Mouse (Mus musculus) testis, adult 2 months (tissue): ENCODE data around the gene Rb1. TPM values are rescaled to one million over a fixed set of nuclear protein-coding genes. Genes with fewer than 3 reads are reported as not detected.
A peak's percentile ranks its signal among the peaks of the same experiment; 100 is the strongest.

ENCODE experiments used
- H3K27ac ChIP-seq: fragments of 200-500 bp; 2 replicates; pipeline ENCODE4 v1.5.1; 2012; ENCODE audit warnings: low read depth, low read length; ENCODE audit not compliant: control insufficient read depth, insufficient read depth
- H3K27me3 ChIP-seq: fragments of 200-500 bp; 2 replicates; pipeline ENCODE4 v1.6.1; 2012; ENCODE audit warnings: mild to moderate bottlenecking, low read length, moderate library complexity; ENCODE audit not compliant: control insufficient read depth, insufficient read depth
- H3K36me3 ChIP-seq: fragments of 200-500 bp; 2 replicates; pipeline ENCODE4 v1.6.1; 2012; ENCODE audit warnings: mild to moderate bottlenecking, low read length; ENCODE audit not compliant: control insufficient read depth, insufficient read depth
- H3K4me1 ChIP-seq: fragments of 200-500 bp; 2 replicates; pipeline ENCODE4 v1.6.1; 2012; ENCODE audit warnings: low read length; ENCODE audit not compliant: control insufficient read depth, insufficient read depth
- H3K4me3 ChIP-seq: fragments of 200-500 bp; 2 replicates; pipeline ENCODE4 v1.5.1; 2012; ENCODE audit warnings: low read depth, mild to moderate bottlenecking, low read length, moderate library complexity, mixed read lengths; ENCODE audit not compliant: control insufficient read depth
- CTCF ChIP-seq: fragments of 200-500 bp; IDR thresholded peaks from 2 replicates; pipeline ENCODE4 v1.5.1; 2012; ENCODE audit warnings: low read depth, mild to moderate bottlenecking, inconsistent platforms, low read length, moderate library complexity; ENCODE audit not compliant: control insufficient read depth, insufficient read depth, insufficient replicate concordance
- POLR2A ChIP-seq: fragments of 200-500 bp; IDR thresholded peaks from 2 replicates; pipeline ENCODE4 v1.6.1; 2012; ENCODE audit warnings: low read depth, mild to moderate bottlenecking, inconsistent platforms, low read length, moderate library complexity; ENCODE audit not compliant: control insufficient read depth
- polyA plus RNA-seq: library from polyadenylated mRNA; depleted of rRNA; stranded (reverse); fragments of >200 nt; gene quantifications from 2 replicates; pipeline ENCODE4 v1.2.3, GENCODE M21; 2012

The Rb1 gene
- polyA plus RNA-seq, 1 experiment: 6.4 TPM

DNA sequence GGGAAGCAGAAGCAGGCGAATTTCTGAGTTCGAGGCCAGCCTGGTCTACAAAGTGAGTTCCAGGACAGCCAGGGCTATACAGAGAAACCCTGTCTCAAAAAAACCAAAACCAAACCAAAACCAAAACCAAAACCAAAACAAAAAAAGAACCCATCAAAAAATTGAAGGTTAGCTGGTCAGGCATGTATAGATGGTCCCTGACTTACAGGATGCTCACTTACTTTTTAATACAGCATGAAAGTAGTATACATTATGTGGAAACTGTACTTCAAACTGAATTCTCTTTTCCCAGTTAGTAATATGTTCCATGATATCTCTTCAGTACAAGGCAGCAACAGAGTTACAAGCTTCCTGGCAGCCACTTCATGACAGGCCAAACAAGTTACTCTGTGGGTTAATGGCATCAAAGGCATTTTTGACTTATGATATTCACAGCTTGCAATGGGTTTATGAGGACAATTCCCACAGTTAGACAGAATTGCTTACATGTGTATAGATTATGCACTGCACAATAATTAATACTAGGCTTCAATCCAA, 81.5 kb downstream of the Rb1 start:
- Histone ChIP-seq H3K27ac (no peak overlapping the region), H3K4me1 (no peaks in the 10 kb centered on the region), H3K27me3 (no peaks in the 10 kb centered on the region), H3K36me3 (no peaks in the 10 kb centered on the region), H3K4me3 (no peak overlapping the region)
- no peak for TF ChIP-seq CTCF
- no peak for TF ChIP-seq POLR2A

DNA sequence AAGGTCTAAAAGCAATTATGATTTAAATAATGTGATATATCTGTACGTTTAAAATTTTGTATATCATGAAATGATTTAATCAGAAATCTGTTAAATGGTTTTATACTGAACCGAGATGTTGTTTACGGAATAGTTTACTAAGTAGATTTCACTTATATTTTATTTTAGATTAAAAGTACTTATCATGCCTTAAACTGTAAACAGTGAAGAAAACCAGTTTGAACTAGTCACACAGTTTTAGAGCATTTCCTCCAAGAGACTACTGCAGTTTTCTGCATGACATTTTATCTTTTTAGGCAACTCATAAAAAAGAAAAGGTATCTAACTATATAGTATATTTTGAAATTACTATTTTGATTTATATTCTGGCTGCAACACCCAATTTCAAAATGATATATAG, 85.8 kb downstream of the Rb1 start:
- TF ChIP-seq CTCF: no peak
- no peak for TF ChIP-seq POLR2A
- no peaks in the 10 kb centered on the region for H3K27me3 ChIP-seq
- no peaks in the 10 kb centered on the region for H3K4me1 ChIP-seq
- H3K36me3 ChIP-seq: no peaks in the 10 kb centered on the region
- H3K4me3 ChIP-seq: no peak overlapping the region
- H3K27ac ChIP-seq: no peak overlapping the region

DNA sequence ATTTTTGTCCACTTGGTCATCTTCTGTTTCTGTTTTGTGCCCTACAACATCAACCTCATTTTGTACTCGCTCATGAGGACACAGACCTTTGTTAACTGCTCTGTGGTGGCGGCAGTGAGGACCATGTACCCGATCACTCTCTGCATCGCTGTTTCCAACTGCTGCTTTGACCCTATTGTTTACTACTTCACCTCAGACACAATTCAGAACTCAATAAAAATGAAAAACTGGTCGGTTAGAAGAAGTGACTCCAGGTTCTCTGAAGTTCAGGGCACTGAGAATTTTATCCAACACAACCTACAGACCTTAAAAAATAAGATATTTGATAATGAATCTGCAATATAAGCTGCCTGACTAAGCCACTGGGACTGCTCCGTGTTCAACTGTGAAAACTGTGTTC, 86.3 kb downstream of the Rb1 start:
- Histone ChIP-seq H3K27ac (no peak overlapping the region; the same call in 1 of the 2 replicates), H3K27me3 (no peaks in the 10 kb centered on the region), H3K4me1 (no peaks in the 10 kb centered on the region), H3K36me3 (no peaks in the 10 kb centered on the region), H3K4me3 (no peak overlapping the region)
- no peak for TF ChIP-seq CTCF
- no peak for TF ChIP-seq POLR2A

DNA sequence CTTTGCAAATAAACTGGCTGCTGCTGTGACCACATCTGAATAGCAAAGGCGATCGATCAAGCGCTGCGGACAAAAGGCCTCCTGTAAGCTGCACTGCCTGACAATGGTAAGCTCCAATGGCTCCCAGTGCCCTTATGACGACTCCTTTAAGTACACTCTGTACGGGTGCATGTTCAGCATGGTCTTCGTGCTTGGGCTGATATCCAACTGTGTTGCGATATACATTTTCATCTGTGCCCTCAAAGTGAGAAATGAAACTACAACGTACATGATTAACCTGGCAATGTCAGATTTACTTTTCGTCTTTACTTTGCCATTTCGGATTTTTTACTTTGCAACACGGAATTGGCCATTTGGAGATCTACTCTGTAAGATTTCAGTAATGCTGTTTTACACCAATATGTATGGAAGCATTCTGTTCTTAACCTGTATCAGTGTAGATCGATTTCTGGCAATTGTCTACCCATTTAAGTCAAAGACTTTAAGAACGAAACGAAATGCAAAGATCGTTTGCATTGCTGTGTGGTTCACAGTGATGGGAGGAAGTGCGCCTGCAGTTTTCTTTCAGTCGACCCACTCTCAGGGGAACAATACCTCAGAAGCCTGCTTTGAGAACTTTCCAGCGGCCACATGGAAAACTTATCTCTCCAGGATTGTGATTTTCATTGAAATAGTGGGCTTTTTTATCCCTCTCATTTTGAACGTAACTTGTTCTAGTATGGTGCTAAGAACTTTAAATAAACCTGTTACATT, 86.9 kb downstream of the Rb1 start:
- Histone ChIP-seq H3K4me1 (no peaks in the 10 kb centered on the region), H3K36me3 (no peaks in the 10 kb centered on the region), H3K4me3 (peak overlapping the region; percentile 17; the same call in 1 of the 2 replicates), H3K27me3 (no peaks in the 10 kb centered on the region), H3K27ac (no peak overlapping the region)
- TF ChIP-seq POLR2A: no peak
- TF ChIP-seq CTCF: no peak

DNA sequence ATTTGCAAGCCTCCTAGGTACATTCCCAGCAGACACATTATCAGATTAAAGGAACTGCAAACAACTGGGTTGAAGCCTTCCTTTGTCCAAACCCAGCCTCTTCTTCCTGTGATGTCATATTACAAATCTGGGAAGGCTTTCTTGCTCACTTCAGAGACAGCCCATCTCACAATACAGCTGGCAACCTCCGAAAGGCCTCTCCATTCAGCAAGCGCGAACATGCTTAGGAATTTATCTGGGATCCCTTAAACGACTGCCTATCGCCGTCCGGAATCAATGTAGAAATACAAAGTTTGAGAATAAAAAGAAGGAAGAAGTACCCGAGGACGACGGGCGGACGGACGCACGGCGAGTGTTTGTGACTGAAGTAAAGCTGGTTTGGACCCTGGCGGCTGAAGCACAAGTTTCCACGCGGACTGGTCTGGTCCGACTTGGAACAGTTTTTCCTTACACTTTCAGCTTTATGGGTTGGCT, 87.7 kb downstream of the Rb1 start, which contains the start of gene Lpar6:
Lpar6 (plus strand) TSS at position 48 of the 474 bp plus-strand sequence.
- H3K4me1 ChIP-seq: no peaks in the 10 kb centered on the region
- H3K27me3 ChIP-seq: no peaks in the 10 kb centered on the region
- no peaks in the 10 kb centered on the region for H3K36me3 ChIP-seq
- peak within 1 kb of the TSS; percentile 61 for H3K4me3 ChIP-seq
- H3K27ac ChIP-seq: peak within 1 kb of the TSS; percentile 54
- TF ChIP-seq POLR2A (no peak), CTCF (no peak)

GRCm38 (mm10) chr14:73234468-73235031, 91.1 kb downstream of the Rb1 start:
- H3K36me3 ChIP-seq: no peaks in the 10 kb centered on the region
- no peak overlapping the region for H3K27ac ChIP-seq
- H3K4me1 ChIP-seq: no peaks in the 10 kb centered on the region
- no peak overlapping the region for H3K4me3 ChIP-seq
- H3K27me3 ChIP-seq: no peaks in the 10 kb centered on the region
- TF ChIP-seq CTCF (no peak), POLR2A (no peak)

DNA sequence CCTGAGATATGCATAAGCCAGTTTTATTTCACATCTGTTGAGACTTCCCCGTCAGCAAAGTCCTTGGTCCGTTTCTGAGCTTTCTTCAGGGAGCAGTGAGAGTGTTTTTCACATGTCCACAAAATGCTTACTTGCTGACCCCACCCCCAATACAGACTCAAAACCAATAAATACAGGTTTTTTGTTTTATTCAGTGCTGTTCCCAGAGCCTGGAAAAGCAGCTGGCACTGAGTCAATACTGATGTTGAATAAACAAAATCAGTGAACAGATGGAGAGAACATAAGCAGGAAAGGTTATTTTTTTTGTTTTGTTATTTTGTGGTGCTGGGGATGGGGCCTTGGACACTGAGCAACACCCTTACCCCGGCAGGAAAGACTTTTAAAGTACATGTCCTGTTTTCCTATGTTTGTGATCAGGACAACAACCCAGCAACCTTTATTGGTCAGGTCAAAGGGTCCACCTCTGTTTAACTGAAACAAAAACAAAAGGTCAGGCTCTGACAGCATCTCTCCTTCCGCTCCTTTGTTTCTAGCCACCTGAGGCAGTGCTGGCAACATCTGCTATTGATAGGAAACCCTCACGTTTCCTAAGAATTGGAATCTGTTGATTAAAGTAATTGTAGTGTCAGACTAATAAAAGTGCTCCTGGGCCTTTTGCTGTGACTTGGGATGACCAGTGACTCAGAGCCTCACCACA, 94.2 kb downstream of the Rb1 start:
- H3K27me3 ChIP-seq: no peaks in the 10 kb centered on the region
- TF ChIP-seq CTCF (no peak), POLR2A (no peak)
- H3K27ac ChIP-seq: no peak overlapping the region
- H3K4me1 ChIP-seq: no peaks in the 10 kb centered on the region
- H3K36me3 ChIP-seq: no peaks in the 10 kb centered on the region
- no peak overlapping the region for H3K4me3 ChIP-seq
